Mouse (Mus musculus) urinary bladder, postnatal 14 days (tissue): ENCODE measurements at regions not wholly inside any gene's neighbourhood (a gene's known extent, or its start where the extent isn't known, plus 50 kb on each side); places are given as distances from the start of the nearest gene placed in this dataset.
A peak's percentile ranks its signal among the peaks of the same experiment; 100 is the strongest.
"Not testable (repeated sequence)": the region's sequence is repeated elsewhere in the genome, so short reads cannot be mapped to it uniquely, and the experiment has no call there.

Experiments used
- DNase-seq: peaks from one replicate; pipeline ENCODE4 v3.0.0; 2021; ENCODE audit warnings: low spot score

- DNase-seq = not testable (repeated sequence)
These were observed 116.8 kb downstream of the Rfpl4b start for GRCm38 (mm10) chr10:38704762-38705130.

DNA sequence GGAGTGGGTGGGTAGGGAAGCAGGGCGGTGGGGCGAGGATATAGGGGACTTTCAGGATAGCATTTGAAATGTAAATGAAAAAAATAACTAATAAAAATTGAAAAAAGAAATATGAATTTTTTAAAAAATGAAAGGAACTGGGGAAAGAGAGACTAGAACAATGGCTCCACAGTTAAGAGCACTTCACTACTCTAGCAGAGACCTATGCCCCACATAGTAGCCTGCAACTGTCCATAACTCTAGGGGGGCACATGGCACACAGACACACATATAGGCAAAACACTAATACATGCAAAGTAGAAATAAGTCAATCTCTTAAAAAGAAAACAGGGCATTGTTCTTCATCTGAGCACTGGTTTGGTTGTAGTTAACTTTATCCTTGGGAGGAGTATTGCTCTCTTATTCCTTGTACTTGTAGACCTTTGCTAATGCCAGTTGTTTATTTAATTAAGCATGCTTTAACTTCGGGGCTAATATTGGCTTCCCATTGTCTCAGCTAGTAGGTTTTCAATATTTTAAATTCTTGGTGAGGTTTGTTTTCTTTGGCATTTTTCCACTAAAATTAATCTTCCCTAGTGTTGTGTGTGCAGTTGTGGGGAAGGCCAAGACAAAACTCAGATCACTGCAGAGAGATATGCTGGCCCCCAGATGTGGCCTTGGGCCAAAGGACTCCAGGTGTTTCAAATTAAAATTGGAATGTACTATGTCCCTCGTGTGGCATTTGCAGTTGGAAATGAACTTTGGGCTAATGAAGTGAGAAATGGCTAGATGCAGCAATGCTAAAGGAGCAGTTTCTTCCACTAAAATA, 117.4 kb downstream of the Rfpl4b start:
- DNase-seq = no peak

DNA sequence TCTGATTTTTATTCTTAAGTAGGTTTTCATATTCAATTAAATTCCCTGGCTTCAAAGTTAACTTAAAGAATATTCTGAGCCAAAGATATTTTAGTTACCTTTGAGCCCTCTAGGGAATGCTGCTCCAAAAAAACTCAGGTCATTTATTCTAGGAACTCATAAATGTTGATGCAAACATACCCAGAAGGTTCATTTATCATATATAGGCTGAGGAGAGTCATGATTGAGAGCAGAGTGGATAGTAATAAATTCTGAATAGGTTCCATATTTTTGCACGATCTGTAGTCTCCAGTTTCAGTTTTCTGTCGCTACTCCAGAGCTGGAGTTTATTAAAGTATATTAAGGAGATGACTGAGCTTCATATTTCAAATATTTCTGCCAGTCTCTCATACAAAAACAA, 144.1 kb downstream of the Rfpl4b start:
- DNase-seq = no peak

DNA sequence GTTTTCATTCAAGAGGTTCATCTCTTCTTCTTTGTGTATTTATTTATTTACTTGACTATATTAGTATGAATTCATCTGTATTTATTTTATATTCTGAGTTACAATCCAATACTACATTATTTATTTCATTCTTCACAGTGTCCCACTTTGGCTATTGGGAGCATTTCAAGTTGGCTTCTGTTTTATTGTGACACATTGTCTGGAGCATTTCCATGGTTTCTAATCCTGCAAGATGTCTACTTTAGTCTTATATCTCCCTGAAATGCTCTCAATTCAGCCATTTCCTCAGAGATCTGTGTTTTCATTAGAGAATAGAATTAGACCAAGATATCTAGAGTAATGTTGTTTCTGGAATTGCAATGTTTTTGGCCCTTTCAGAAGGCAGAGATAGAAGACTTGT, 153.0 kb downstream of the Rfpl4b start:
- no peak for DNase-seq

GRCm38 (mm10) chr10:38667841-38668240, 153.7 kb downstream of the Rfpl4b start:
- no peak for DNase-seq

DNA sequence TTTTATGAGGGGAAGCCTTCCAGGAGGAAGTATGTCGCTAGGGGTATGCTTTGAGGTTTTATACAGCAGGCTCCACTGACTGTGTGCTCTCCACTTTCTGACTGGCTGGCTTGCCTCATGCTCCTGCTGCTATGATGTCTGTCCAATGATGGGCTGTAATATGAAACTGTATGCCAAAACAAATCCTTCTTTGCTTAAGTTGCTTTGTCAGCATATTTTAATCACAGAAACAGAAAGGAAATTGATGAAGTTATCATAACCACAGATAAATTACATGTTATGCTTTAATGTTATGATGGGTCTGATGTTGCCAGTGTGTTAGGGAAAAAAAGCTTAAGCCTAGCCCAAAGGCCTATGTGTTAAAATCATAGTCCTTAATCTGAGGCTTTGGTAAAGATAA, 185.9 kb downstream of the Rfpl4b start:
- DNase-seq = no peak

DNA sequence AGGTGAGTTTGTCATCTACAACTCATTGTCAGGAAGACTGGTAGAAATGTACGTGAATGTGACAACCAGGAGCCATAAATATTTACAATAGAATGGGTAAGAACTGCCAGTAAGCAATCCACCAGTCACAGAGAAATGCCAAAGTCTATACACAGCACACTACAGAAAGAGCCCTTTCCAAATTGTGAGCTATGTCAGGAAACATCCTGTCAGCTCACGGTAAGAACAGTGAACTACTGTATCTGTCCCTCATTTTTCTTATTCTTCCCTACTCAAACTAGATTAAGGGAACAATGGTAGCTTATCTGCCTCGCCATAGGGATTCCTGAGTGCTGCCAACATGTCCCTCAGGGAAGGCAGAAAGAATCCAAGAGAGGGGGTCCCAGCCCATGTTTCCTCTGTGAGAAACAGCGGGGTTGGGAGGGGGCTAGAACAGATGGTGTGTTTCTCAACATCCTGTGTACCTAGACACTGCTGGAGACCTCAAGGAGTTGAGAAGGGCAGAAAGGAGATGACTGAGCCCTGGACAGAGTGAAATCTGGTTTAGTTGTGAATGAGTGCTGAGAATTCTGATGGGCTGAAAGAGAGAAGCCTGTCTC, 191.6 kb downstream of the Rfpl4b start:
- DNase-seq = no peak

DNA sequence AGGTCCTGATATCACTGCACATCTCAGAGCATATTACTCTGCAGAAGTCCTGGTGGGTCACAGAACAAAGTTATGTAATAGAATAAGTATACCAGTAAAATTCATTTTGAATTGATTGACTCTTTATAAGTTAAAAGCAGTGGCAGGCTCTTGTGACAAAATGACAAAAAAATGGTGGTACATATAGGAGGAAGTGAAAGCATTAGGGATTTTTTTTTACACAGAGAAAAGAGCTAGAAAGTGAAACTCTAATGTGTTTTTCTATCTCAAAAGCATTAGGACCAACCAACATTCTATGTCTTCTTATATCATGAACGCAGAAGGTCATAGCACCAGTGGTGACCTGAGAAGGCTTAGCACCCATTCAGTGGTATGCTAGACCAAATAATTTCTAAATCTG, 198.2 kb downstream of the Rfpl4b start:
- no peak for DNase-seq

DNA sequence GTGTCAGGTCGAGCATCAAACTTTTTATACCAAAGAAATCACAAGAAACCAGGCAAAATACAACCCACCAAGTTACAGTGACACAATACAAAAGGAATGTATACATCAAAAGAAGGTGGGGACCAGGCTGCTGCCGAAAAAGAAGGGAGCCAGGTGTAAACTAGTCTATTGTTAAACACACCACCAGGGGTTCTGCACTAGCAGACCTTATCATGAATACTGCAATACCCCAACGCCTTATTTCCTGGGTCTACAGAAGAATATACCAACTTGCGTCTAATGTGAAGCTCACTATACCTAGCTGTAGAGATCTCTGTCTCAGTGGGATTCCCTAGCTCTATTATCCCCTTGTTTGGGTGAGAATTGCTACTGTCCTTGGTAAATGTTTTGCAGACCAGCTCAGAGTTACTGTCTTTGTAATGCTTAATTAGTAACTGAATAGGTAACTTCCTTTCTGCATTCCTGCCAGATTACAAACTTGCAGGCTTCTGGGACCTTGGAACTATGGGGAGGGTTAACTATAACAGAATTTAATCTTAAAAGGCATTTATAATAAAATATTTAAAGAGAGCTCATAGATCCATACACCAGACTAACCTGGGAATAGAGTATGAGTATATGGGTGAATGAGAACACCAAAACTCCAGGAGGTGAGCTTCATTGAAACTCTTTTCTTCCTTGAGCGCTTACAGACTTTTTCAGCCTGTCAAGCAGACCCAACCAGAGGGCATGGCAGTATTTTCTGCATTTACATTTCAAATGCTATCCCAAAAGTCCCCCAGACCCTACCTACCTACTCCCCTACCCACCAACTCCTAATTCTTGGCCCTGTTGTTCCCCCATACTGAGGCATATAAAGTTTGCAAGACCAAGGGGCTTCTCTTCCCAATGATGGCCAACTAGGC, 211.7 kb downstream of the Rfpl4b start:
- DNase-seq = no peak

DNA sequence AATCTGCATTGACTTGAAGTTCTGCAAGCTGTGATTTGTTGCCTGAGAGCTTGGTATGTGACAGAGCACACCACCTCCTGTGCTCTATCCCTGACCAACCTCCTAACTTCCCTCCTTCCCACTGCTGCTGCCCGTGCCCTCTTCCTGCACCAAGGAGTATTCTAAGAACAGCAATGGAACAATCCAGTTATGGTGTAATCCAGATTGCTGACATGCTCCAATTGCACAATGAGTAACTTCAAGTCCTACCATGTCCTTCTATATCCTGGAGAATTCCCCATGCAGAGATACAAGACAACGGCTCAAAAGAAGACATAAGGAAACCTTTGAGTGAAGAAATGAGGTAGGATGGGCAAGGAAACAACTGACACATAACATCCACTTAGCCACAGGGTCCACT, 235.5 kb downstream of the Rfpl4b start:
- no peak for DNase-seq

GRCm38 (mm10) chr10:38575726-38576125, 245.9 kb downstream of the Rfpl4b start:
- no peak for DNase-seq

DNA sequence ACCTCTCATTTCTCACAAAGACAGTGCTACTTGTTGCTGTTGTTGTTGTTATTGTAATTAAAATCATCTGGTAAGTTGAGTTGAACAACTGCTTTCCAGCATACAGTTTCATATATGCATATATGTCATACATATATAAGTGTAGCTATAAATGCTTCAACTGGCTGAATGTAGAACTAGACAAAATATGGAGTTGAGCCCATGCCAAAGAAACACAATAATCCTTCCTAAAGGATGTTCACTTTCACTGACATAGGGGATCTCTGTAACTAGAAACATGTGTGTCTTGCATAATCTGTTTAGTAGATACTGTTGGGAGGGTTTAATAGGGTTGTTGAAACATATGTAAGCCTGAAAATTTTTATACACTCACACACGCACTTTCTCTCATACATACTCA, 247.9 kb downstream of the Rfpl4b start:
- DNase-seq = no peak

DNA sequence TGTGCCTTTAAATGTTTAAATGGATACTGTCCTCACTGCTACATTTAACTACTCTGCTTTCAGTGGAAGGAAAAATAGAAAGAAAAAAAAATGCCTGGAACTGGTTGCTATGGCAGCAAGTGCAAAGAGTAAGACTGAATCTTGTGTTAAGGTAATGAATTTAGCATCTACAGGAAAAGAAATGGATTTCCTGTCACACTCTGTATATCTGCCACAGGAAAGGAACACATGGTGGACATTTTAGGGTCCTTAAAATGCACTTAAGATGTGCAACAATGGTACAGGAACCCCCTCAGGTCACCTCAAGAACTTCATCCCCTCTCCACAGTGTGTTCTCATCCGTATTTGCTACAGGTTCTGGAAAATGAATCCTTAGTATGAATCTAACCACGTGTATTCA, 248.4 kb downstream of the Rfpl4b start:
- no peak for DNase-seq

- DNase-seq = no peak
These were observed 254.3 kb downstream of the Rfpl4b start for GRCm38 (mm10) chr10:38567270-38567669.

DNA sequence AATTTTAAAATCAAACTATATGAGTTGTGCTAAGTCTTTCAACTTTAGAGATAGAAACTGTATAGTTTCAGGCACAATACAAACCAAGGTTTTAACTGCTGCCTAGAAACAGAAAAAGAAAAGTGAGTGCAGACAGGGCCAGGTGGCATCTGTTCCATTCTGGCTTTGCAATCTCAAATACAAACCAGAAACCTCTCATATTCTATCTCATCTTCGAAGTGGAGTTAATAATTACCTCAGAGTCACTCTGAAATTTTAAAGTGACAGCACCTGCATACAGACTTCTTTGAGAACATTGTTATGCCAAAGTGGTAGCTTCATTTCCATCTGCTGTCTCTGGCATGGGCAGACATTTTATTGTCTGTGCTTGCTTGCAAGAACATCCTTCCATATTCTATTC, 255.2 kb downstream of the Rfpl4b start:
- DNase-seq = no peak

DNA sequence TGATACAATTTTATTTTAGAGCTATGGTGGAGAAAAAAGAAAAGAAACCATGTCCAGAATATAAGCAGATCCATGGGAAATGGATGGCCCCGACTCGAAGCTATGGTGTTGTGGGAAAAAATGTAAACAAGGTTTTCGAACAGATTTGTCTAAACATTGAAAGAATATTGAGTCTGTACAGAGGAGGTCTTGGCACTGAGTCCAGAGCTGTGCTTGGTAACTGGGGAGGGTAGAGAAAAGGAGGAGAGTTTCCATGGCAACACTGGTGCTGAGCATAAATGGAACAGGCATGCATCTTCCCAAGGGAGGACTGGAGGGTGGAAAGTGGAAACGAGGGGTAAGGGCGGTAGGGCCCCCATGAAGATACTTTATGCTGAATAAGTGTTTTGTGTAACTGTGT, 266.5 kb downstream of the Rfpl4b start:
- no peak for DNase-seq

GRCm38 (mm10) chr10:38553688-38554680, 267.6 kb downstream of the Rfpl4b start:
- DNase-seq = peak; percentile 3

DNA sequence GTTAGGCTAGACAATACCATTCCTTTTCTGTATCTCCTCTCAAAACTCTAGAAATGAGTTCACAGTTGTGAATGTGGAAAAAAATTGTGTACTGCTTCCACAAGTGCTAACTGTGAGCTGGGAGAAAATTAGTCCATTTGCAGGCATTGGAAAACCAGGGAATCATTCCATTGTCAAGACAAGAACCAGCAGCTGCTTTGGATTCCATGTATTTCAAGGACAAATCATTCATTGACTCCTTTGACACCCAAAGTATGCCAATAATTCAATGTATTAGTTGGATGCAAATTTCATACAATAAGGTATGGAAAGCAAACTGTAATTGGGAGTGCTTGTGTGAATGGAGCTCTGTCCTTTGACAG, 268.3 kb downstream of the Rfpl4b start:
- no peak for DNase-seq

DNA sequence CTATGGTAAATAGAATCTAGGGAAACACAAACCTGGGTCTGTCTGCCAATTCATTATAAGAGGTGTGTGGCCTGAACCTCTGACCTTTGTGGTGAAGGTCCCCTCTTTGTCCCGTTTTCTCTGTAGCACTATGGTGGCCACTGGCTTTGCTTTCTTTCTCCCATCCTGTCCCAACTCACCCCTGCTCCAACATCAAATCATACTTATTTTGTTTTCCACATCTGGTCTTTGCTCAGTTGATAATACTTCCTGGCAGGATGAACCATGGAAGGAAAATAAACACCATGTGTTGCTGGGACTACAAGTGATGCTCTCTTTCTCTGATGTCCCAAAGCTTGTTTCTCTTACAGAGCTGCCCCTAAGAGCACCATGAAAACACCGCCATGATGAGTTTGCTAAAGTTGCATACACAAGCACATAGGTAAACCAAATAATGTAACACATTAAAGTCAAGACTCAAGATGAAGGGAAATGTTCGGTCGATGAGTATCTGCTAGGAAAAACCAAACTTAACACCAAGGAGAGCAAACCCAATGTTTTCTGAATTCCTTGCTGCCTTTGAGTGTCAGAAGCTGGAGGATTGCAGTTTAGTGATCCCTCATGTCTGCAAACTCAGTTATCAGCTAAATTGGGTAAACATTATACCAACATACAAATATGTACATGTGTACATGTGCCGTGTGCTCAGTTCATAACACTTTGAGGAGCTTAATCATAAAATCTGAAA, 269.1 kb downstream of the Rfpl4b start:
- no peak for DNase-seq

DNA sequence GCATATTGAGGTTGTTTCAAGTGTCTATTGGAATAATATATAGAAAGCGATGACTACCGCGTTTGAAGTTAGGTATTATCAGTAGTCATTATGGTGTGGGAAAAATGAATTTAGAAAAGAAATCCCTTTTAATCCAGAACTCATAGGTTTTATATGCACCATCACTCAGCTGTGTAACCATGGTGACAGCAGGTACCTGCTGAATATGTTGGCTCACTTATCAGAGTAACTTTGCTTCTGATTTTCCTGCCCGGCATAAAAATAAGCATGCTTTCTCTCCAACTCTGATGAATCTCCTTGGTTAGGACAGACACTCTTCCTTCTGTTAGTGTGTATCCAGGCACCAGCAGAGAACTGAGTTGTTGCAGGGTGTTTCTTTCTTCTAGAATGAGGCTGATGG, 281.5 kb downstream of the Rfpl4b start:
- DNase-seq = no peak

DNA sequence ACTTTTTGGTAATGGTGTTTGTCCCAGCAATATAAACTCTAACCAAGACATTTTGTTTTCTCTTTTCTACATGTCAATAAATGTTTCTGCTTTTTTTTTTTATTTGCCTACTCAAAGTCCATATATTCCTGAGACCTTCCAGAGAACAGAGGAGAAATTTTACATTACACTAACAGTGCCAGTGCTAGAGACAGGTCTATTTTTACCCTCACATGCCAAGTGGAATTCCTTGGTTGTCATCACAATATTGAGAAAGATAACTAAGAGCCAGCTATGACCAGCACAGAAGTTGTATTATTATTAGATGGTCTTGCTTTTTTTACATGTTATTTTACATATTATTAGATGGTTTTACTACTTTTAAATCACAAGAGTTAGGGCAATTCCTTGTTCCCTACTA, 282.8 kb downstream of the Rfpl4b start:
- no peak for DNase-seq
